Mouse (Mus musculus): ENCODE measurements around the gene Stra6l.

DNA sequence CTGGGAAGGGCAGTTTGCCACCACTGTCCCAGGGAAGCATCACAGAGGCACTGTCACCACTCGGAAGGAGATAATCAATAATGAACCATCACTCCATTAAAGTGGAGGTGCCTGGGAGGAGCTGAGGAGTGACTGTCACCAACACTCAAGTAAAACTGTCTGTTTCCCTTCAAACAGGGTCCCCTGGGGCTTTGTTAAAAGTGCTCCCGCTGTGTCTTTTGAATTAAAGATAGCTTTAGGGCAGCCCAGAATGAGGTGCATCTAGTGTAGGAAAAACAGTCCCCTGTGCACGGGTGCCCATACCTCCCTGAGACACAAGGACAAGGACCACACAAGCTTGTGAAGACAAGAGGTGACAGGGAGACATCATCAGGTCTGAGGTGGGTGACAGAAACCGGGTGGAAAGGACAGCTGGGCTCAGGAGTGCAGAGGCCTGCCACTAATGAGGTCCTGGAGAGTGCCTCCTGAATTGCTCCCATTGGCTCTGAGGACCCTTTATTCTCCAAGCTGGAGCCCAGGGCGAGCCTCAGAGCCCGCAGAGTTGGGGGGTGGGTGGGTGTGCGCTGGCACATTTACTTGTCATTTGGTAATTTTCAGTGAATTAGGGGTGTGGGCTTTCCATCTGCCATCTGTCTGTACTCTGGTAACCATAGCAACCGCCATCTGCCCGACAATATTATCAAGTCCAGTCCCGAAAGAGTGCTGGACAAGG is 24.3 kb upstream of the Stra6l start:
- no peak for TF ChIP-seq GATA1 (IDR thresholded peaks at IDR 0.05; ENCODE audit: borderline replicate concordance, low read length)
- no peak for TF ChIP-seq FLI1 (IDR thresholded peaks at IDR 0.05; ENCODE audit: low read length)
